Mouse (Mus musculus) CH12.LX (cell line): ENCODE measurements at regions not wholly inside any gene's neighbourhood (a gene's known extent, or its start where the extent isn't known, plus 50 kb on each side); places are given as distances from the start of the nearest gene placed in this dataset.

Experiments
- DNase-seq: peaks from one replicate; pipeline ENCODE4 v3.0.0-alpha.2; 2013; ENCODE audit errors: extremely low read depth
- H3K27ac ChIP-seq: 2 replicates; pipeline ENCODE4 v1.5.1; 2012; ENCODE audit warnings: low read depth, mild to moderate bottlenecking, control low read depth, moderate library complexity; ENCODE audit not compliant: insufficient read depth
- H3K27me3 ChIP-seq: replicated peaks from 2 replicates; pipeline ENCODE3; 2012; ENCODE audit warnings: inconsistent platforms
- H3K36me3 ChIP-seq, 2 experiments: replicated peaks in 1 of 2; 2 replicates each; pipeline versions ENCODE3 to v1.6.1; 2012; ENCODE audit warnings: inconsistent platforms in 1 of 2, low read length in 1 of 2, mild to moderate bottlenecking in 1 of 2, mixed read lengths in 1 of 2, moderate library complexity in 1 of 2; ENCODE audit not compliant: control insufficient read depth in 1 of 2, insufficient read depth in 1 of 2
- H3K4me1 ChIP-seq, 2 experiments: 2 replicates each; pipeline ENCODE4 v1.6.1; 2012; ENCODE audit warnings: inconsistent platforms in 1 of 2, moderate library complexity in 1 of 2; ENCODE audit not compliant: insufficient read depth in 2 of 2, control insufficient read depth in 1 of 2
- H3K4me2 ChIP-seq: 2 replicates; pipeline ENCODE4 v1.6.1; 2012; ENCODE audit warnings: low read depth, mild to moderate bottlenecking, control low read depth; ENCODE audit not compliant: poor library complexity, insufficient read depth, severe bottlenecking
- H3K4me3 ChIP-seq, 3 experiments: fragments of 150-350 bp in 1 of 3; sonication (generic) in 1 of 3; replicated peaks in 1 of 3; 2 replicates each; pipeline versions ENCODE3 to v1.5.1; 2011 to 2012; ENCODE audit warnings: low read depth in 2 of 3, low read length in 2 of 3, mild to moderate bottlenecking in 2 of 3, moderate library complexity in 2 of 3, control low read depth in 1 of 3, improper control_type of control experiment in 1 of 3, inconsistent platforms in 1 of 3, mixed read lengths in 1 of 3; ENCODE audit not compliant: poor library complexity in 1 of 3
- H3K79me2 ChIP-seq: replicated peaks from 2 replicates; pipeline ENCODE4 v1.6.1; 2012; ENCODE audit warnings: mild to moderate bottlenecking, moderate library complexity; ENCODE audit not compliant: control insufficient read depth, poor library complexity, insufficient read depth, severe bottlenecking; ENCODE audit errors: extremely low read depth
- H3K9ac ChIP-seq: 2 replicates; pipeline ENCODE4 v1.6.1; 2012; ENCODE audit warnings: low read depth, mild to moderate bottlenecking, control low read depth, moderate library complexity; ENCODE audit not compliant: insufficient read depth
- H3K9me3 ChIP-seq: replicated peaks from 2 replicates; pipeline ENCODE3; 2012; ENCODE audit warnings: low read length, inconsistent platforms, mixed read lengths
- CHD1 ChIP-seq: IDR thresholded peaks from 2 replicates; pipeline ENCODE4 v1.6.1; 2012; ENCODE audit warnings: low read depth, low read length, improper control_type of control experiment, inconsistent platforms
- CTCF ChIP-seq, 2 experiments: IDR thresholded peaks in 1 of 2; conservative IDR thresholded peaks in 1 of 2; 2 replicates each; pipeline ENCODE4 v1.5.1; 2011 to 2012; ENCODE audit warnings: low read depth in 2 of 2, low read length in 2 of 2, improper control_type of control experiment in 1 of 2, inconsistent platforms in 1 of 2, mild to moderate bottlenecking in 1 of 2, moderate library complexity in 1 of 2
- E2F4 ChIP-seq: IDR thresholded peaks from 2 replicates; pipeline ENCODE4 v1.6.1; 2011; ENCODE audit warnings: low read depth, low read length, improper control_type of control experiment; ENCODE audit not compliant: insufficient replicate concordance
- ELF1 ChIP-seq: IDR thresholded peaks from 2 replicates; pipeline ENCODE4 v1.6.1; 2014; ENCODE audit warnings: low read depth, mild to moderate bottlenecking, inconsistent platforms, low read length, improper control_type of control experiment
- ETS1 ChIP-seq: conservative IDR thresholded peaks from 2 replicates; pipeline ENCODE4 v1.6.1; 2012; ENCODE audit warnings: low read depth, mild to moderate bottlenecking, inconsistent platforms, low read length, improper control_type of control experiment, moderate library complexity
- GABPA ChIP-seq: IDR thresholded peaks from 2 replicates; pipeline ENCODE4 v1.6.1; 2012; ENCODE audit warnings: low read depth, low read length, improper control_type of control experiment, inconsistent platforms; ENCODE audit not compliant: insufficient replicate concordance
- JUN ChIP-seq: IDR thresholded peaks from 2 replicates; pipeline ENCODE4 v1.6.1; 2011; ENCODE audit warnings: low read depth, mild to moderate bottlenecking, low read length, improper control_type of control experiment, moderate library complexity; ENCODE audit not compliant: insufficient read depth
- JUND ChIP-seq: conservative IDR thresholded peaks from 2 replicates; pipeline ENCODE4 v1.6.1; 2011; ENCODE audit warnings: low read depth, low read length, improper control_type of control experiment
- MAFK ChIP-seq: IDR thresholded peaks from 2 replicates; pipeline ENCODE4 v1.6.1; 2011; ENCODE audit warnings: low read length, improper control_type of control experiment; ENCODE audit not compliant: insufficient replicate concordance
- MAX ChIP-seq: IDR thresholded peaks from 2 replicates; pipeline ENCODE4 v1.6.1; 2011; ENCODE audit warnings: low read length, improper control_type of control experiment
- MEF2A ChIP-seq: IDR thresholded peaks from 2 replicates; pipeline ENCODE4 v1.6.1; 2014; ENCODE audit warnings: low read depth, mild to moderate bottlenecking, inconsistent platforms, low read length, improper control_type of control experiment, borderline replicate concordance
- MYC ChIP-seq: IDR thresholded peaks from 2 replicates; pipeline ENCODE4 v1.6.1; 2011; ENCODE audit warnings: low read depth, mild to moderate bottlenecking, improper control_type of control experiment, low read length
- NELFE ChIP-seq: IDR thresholded peaks from 2 replicates; pipeline ENCODE4 v1.6.1; 2011; ENCODE audit warnings: low read depth, low read length, improper control_type of control experiment
- PAX5 ChIP-seq: IDR thresholded peaks from 2 replicates; pipeline ENCODE4 v1.6.1; 2012; ENCODE audit warnings: low read length, inconsistent platforms, mixed read lengths
- RCOR1 ChIP-seq: conservative IDR thresholded peaks from 2 replicates; pipeline ENCODE4 v1.6.1; 2012; ENCODE audit warnings: low read depth, mild to moderate bottlenecking, inconsistent platforms, low read length, improper control_type of control experiment
- SIN3A ChIP-seq: IDR thresholded peaks from 2 replicates; pipeline ENCODE4 v1.6.1; 2012; ENCODE audit warnings: low read length, improper control_type of control experiment, inconsistent platforms
- SMC3 ChIP-seq: IDR thresholded peaks from 2 replicates; pipeline ENCODE4 v1.6.1; 2011; ENCODE audit warnings: low read depth, low read length, improper control_type of control experiment
- TCF12 ChIP-seq: IDR thresholded peaks from 2 replicates; pipeline ENCODE4 v1.6.1; 2014; ENCODE audit warnings: low read depth, mild to moderate bottlenecking, inconsistent platforms, low read length, improper control_type of control experiment
- USF1 ChIP-seq: IDR thresholded peaks from 2 replicates; pipeline ENCODE4 v1.6.1; 2014; ENCODE audit warnings: low read depth, mild to moderate bottlenecking, inconsistent platforms, low read length, improper control_type of control experiment
- ZMIZ1 ChIP-seq: IDR thresholded peaks from 2 replicates; pipeline ENCODE4 v1.6.1; 2012; ENCODE audit warnings: low read depth, mild to moderate bottlenecking, inconsistent platforms, low read length, improper control_type of control experiment
- dilution Hi-C: fragments of 300-500 bp; cut with MboI; formaldehyde crosslinking; loops from 2 replicates; pipeline ENCODE4 v1.14.3; 2020; ENCODE audit warnings: low sequenced_read_pairs; ENCODE audit not compliant: extremely low pct_unique_long_range_greater_than_20kb, extremely low pct_ligation_motif_present
- in situ Hi-C: fragments of 300-500 bp; cut with MboI; formaldehyde crosslinking; loops from 3 replicates; pipeline ENCODE4 v1.14.3; 2019; ENCODE audit warnings: low sequenced_read_pairs, low pct_ligation_motif_present, low pct_unique_long_range_greater_than_20kb, mixed read lengths

- Histone ChIP-seq H3K27ac (no peak overlapping the region), H3K36me3 (no peaks in the 10 kb centered on the region), H3K4me1 (no peaks in the 10 kb centered on the region), H3K79me2 (no peaks in the 10 kb centered on the region), H3K27me3 (no peaks in the 10 kb centered on the region), H3K4me2 (no peak overlapping the region), H3K4me3 (no peak overlapping the region), H3K9ac (no peak overlapping the region), H3K9me3 (no peaks in the 10 kb centered on the region)
- TF ChIP-seq JUND (no peak), E2F4 (no peak), GABPA (no peak), CHD1 (no peak), SMC3 (no peak), USF1 (no peak), ZMIZ1 (no peak), NELFE (no peak), RCOR1 (no peak), ETS1 (no peak), MEF2A (no peak), MYC (no peak), TCF12 (no peak)
- DNase-seq, result no peak
- dilution Hi-C loops (no loop called here), in situ Hi-C loops (no loop called here)
Observed at GRCm38 (mm10) chr8:103634951-103635350, 466.5 kb upstream of the Cdh5 start.

- TF ChIP-seq JUND (no peak), SIN3A (no peak), ZMIZ1 (no peak), PAX5 (no peak)
- no peak overlapping the region for H3K27ac ChIP-seq
- no peak for DNase-seq
- dilution Hi-C loops, result no loop called here
- H3K9me3 ChIP-seq, result no peaks in the 10 kb centered on the region
- no peaks in the 10 kb centered on the region for H3K27me3 ChIP-seq
- H3K4me1 ChIP-seq, result no peaks in the 10 kb centered on the region
- H3K79me2 ChIP-seq, result no peaks in the 10 kb centered on the region
- no peak overlapping the region for H3K4me2 ChIP-seq
- no peaks in the 10 kb centered on the region for H3K36me3 ChIP-seq
- no peak overlapping the region for H3K4me3 ChIP-seq
- in situ Hi-C loops, result no loop called here
- H3K9ac ChIP-seq, result no peak overlapping the region
Observed at GRCm38 (mm10) chr8:103643621-103644020, 457.8 kb upstream of the Cdh5 start.

- no peaks in the 10 kb centered on the region for H3K27me3 ChIP-seq
- in situ Hi-C loops (no loop called here), dilution Hi-C loops (no loop called here)
- no peaks in the 10 kb centered on the region for H3K79me2 ChIP-seq
- H3K4me2 ChIP-seq, result no peak overlapping the region
- no peak overlapping the region for H3K4me3 ChIP-seq
- no peaks in the 10 kb centered on the region for H3K36me3 ChIP-seq
- H3K4me1 ChIP-seq, result no peaks in the 10 kb centered on the region
- TF ChIP-seq JUN, result no peak
- no peak for TF ChIP-seq ELF1
- no peak for TF ChIP-seq MAX
- no peak for TF ChIP-seq RCOR1
- no peak for TF ChIP-seq MAFK
- no peak for TF ChIP-seq SMC3
- no peak for TF ChIP-seq CTCF (conservative IDR thresholded peaks at IDR 0.05 in 1 of 2, IDR thresholded peaks at IDR 0.05 in 1 of 2; ENCODE audit: low read depth in 2 of 2, low read length in 2 of 2)
- no peak for TF ChIP-seq E2F4
- TF ChIP-seq USF1, result no peak
- TF ChIP-seq CHD1, result no peak
- TF ChIP-seq ZMIZ1, result no peak
- TF ChIP-seq NELFE, result no peak
- no peak for TF ChIP-seq SIN3A
- TF ChIP-seq, all 38 proteins: peak for 0
- Histone ChIP-seq H3K9ac (no peak overlapping the region), H3K9me3 (no peaks in the 10 kb centered on the region), H3K27ac (no peak overlapping the region)
- no peak for DNase-seq
Observed at GRCm38 (mm10) chr8:103644106-103644505, 457.3 kb upstream of the Cdh5 start.
